Mouse (Mus musculus) monocyte, adult 5-6 weeks (primary cell): ENCODE results near the gene Osbpl8. TPM values are rescaled to one million over a fixed set of nuclear protein-coding genes. Genes with fewer than 3 reads are reported as not detected.

Experiments
- ATAC-seq: fragments of 153-309, 156-312 bp; replicated peaks from 2 replicates; pipeline ENCODE4 v1.8.0; 2017; ENCODE audit warnings: mild to moderate bottlenecking; ENCODE audit not compliant: low TSS enrichment, insufficient number of reproducible peaks, severe bottlenecking, poor library complexity, low FRiP score
- total RNA-seq: library from RNA; stranded (forward); fragments of 200-1000, 200-491, 200-594 nt; gene quantifications from 3 replicates; pipeline ENCODE4 v1.2.3, GENCODE M21; 2017

The Osbpl8 gene
- total RNA-seq, 1 experiment from 2014 or later = 103 TPM

- ATAC-seq = no peak
These were observed 108.4 kb downstream of the Osbpl8 start for GRCm38 (mm10) chr10:111272905-111273304.

GRCm38 (mm10) chr10:111273463-111274088 lies 109.0 kb downstream of the Osbpl8 start:
- ATAC-seq = no peak

- no peak for ATAC-seq
These were observed 111.3 kb downstream of the Osbpl8 start for GRCm38 (mm10) chr10:111275822-111276221.

GRCm38 (mm10) chr10:111297631-111298030 lies 133.1 kb downstream of the Osbpl8 start:
- ATAC-seq = no peak

- ATAC-seq = peak; percentile 97
These were observed 133.9 kb downstream of the Osbpl8 start, which contains the start of gene Bbs10 for GRCm38 (mm10) chr10:111298140-111299098. Gene Bbs10 (plus strand): TSS chr10:111298679.

- ATAC-seq = no peak
These were observed 135.0 kb downstream of the Osbpl8 start for GRCm38 (mm10) chr10:111299591-111299990.

- no peak for ATAC-seq
These were observed 136.5 kb downstream of the Osbpl8 start for GRCm38 (mm10) chr10:111301041-111301440.

- no peak for ATAC-seq
These were observed 137.9 kb downstream of the Osbpl8 start for GRCm38 (mm10) chr10:111302486-111302885.

- no peak for ATAC-seq
These were observed 144.4 kb downstream of the Osbpl8 start for GRCm38 (mm10) chr10:111308850-111309501.

GRCm38 (mm10) chr10:111313282-111313681 lies 148.7 kb downstream of the Osbpl8 start:
- ATAC-seq = no peak

GRCm38 (mm10) chr10:111314636-111315395 lies 150.3 kb downstream of the Osbpl8 start:
- no peak for ATAC-seq

GRCm38 (mm10) chr10:111315940-111316339 lies 151.4 kb downstream of the Osbpl8 start:
- ATAC-seq = no peak

GRCm38 (mm10) chr10:111318021-111318420 lies 153.5 kb downstream of the Osbpl8 start:
- ATAC-seq = no peak

- no peak for ATAC-seq
These were observed 154.4 kb downstream of the Osbpl8 start for GRCm38 (mm10) chr10:111318805-111319500.

- ATAC-seq = 0 out of 2 replicates have a peak, but pooled peaks have one; percentile 35
These were observed 156.0 kb downstream of the Osbpl8 start for GRCm38 (mm10) chr10:111320579-111320978.

- no peak for ATAC-seq
These were observed 163.4 kb downstream of the Osbpl8 start for GRCm38 (mm10) chr10:111327957-111328356.

GRCm38 (mm10) chr10:111329326-111329725 lies 164.8 kb downstream of the Osbpl8 start:
- ATAC-seq = no peak

- no peak for ATAC-seq
These were observed 170.3 kb downstream of the Osbpl8 start for GRCm38 (mm10) chr10:111334902-111335301.
